1 mouse cellular context compared by ENCODE assay signal in the genomic region with DNA sequence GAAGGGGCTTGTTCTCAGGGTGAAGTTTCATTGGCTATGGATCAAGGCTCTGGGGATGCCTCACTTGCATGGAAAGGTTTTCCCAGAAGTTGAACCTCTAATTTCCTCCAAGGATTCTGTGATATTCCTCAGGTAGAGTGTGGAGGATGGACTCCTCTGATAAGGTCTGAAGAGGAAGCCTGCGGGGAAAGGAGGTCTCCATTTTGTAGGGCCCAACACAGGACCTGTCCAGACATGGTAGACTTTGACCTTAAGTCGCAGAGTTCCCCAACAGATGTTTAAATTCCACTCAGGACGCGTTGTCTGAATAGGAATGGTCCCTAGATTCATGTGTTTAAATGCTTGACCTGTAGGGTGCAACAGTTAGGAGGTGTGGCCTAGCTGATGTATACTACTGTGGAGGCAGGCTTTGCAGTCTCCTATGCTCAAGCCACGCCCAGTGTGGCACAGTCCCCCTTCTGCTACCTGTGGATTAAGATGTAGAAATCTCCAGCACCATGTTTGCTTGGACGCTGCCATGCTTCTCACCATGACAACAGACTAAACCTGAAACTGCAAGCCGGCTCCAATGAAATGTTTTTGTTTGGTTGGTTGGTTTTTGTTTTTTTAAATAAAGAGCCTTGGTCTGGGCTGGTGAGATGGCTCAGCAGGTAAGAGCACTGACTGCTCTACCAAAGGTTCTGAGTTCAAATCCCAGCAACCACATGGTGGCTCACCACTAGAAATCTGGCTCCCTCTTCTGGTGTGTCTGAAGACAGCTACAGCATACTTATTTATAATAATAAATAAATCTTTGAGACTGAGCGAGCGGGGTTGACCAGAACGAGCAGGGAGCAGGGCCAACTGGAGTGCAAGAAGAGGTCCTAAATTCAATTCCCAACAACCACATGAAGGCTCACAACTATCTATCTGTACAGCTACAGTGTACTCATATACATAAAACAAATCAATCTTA.
TF ChIP-seq lines count a peak whose summit lies in the region.

No protein-coding gene starts in this region.

TF ChIP-seq in CH12.LX, 34 proteins besides CTCF, POLR2A, EP300 and RAD21:
- TF ChIP-seq ZMIZ1 (IDR thresholded peaks at IDR 0.05; ENCODE audit: low read depth, low read length) (peak; percentile 34; the same call in 1 of the 2 replicates), ETS1 (conservative IDR thresholded peaks at IDR 0.05; ENCODE audit: low read depth, low read length) (no peak)
